Mouse (Mus musculus): ENCODE measurements at regions not wholly inside any gene's neighbourhood (a gene's known extent, or its start where the extent isn't known, plus 50 kb on each side); places are given as distances from the start of the nearest gene placed in this dataset.
"Not testable (repeated sequence)": the region's sequence is repeated elsewhere in the genome, so short reads cannot be mapped to it uniquely, and the experiment has no call there.

DNA sequence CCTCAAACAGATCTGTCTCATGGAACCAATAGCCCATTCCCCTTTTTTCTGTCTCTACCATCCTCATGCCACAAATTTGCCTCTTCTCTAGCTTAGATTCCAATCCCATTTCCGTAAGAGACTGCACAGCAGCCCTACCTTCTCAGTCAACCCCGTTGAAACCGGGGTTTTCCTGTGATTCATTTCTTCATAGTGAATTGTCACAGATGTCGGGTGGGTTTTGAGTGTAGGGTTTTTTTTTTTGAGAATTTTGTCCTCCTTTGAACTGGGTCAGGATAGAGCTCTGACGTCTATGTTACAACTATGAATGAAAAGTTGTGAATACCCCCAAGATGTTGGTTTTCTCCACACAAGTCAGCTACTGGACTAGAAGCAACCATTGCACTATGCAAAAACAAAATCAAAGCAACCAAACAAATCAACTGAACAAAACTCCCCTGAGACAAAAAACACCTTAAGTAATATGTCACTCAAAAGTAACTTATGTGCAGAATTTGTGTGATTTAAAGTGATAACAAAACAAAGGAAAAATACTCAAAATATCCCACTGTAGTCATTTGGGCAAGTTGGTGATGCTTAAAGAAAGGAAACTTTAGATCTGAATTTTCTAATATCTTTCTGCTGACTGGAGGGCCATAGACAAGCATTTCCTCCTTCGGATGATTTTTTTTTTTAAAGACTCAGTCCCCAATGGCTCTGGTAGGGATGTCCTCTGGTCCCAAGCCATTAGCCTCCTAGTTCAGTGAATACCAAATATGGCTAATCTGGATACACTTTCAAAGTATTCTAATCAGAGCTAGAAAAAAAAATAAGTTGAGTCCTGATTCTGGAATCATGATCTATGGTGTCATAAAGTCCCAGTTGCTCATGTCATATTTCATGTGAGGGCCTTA, 120.7 kb upstream of the Tet2 start:
- DNase-seq: no peak

DNA sequence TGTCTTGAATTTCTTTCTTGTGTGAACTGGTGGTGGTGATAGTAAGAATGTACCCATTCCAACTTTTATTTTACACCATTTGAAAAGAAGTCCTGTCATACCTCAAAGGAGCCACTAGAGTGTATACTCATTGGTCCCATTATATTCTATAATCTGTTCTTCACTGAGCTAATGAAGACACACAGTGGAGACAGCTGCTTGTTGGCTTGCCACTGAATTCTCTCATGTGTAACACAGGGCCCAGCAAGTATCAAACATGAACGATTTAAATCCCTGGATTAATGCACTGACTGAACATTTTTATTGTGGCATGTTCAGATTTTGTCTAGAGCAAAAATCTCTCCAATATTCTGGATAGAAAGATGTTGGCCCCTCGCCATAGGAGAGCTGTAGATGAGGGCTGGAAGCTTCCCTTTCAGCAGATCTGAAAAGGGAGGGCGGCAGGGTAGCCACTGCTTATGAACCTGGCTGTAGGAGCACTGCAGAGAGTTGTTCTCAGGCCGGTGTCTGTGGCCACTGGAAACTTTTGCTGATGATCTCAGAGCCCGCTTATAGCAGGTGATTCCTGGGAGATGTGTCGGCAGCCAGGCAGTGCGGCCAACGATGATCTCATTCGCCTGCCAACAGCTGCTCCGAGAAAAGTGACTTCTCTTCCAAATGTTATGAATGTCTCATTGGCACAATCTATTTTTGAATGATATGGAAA, 128.0 kb upstream of the Tet2 start:
- no peak for DNase-seq

DNA sequence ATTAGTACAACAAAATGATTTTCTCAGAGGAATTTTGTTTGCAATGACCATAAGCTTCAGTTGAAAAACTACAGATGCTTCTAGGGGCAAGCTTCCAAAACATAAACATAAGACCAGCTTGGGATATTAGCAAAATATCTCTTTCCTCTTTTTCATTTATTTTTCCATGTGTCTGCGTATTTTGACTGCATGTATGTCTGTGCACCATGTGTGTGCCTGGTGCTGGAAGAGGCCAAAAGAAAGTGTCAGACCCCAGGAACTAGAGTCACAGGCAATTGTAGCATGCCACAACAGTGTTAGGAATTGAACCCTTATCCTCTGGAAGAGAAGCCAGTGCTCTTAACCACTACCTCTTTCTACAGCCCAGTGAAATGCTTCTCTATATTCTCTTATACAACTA, 133.0 kb upstream of the Tet2 start:
- DNase-seq: no peak

DNA sequence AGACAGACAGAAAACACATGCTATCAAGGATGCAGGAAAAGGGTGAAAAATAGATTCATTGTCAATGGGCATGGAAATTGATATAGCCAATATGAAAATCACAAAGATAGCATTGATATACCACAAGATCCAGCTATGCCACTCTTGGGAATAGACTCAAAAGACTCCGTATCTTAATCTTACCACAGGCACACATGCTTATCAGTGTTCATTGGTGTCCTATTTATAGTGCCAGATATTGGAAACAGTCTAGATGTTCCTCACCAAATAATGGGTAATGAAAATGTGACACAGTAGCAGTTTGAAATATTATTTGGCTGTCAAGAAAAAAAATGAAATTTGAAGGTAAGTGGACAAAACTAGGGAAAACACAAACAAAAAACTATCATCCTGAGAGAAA, 135.0 kb upstream of the Tet2 start:
- no peak for DNase-seq

DNA sequence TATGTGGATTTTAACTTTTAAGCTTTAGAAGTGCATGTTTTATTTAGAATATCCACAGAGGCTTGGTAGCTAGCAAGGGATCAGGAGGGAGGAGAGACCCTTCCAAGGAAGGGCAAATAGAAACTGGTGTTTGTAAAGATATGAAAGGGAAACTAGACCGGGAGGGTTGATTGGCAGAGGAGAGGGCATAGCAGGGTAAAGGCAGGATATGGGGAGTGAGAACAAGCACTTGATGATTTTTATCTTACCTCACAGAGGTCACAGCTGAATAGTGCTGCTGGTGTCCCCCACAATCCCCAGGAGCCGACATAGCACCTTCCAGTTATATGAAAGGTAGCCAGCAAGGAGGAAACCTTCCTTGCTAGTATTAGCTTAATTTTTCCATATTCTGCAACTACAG, 135.4 kb upstream of the Tet2 start:
- no peak for DNase-seq

DNA sequence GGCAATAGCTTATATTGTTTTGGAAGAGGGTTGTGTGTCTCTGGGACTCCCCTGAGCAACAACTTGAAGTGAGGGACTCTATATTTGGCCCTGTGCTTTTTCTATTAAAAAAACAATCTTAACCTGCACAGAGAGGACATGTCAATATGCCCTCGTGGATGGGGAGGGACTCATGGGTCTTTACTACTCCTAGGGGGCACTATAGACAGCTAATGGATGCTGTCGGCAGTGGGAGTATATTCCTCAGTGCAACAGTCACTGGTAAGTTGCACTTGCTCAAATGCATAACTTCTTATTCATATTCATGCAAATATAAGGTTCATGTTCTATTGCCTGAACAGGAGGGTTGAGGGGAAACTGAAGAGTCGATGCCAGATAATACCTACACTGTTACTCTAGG, 135.9 kb upstream of the Tet2 start:
- DNase-seq: no peak

DNA sequence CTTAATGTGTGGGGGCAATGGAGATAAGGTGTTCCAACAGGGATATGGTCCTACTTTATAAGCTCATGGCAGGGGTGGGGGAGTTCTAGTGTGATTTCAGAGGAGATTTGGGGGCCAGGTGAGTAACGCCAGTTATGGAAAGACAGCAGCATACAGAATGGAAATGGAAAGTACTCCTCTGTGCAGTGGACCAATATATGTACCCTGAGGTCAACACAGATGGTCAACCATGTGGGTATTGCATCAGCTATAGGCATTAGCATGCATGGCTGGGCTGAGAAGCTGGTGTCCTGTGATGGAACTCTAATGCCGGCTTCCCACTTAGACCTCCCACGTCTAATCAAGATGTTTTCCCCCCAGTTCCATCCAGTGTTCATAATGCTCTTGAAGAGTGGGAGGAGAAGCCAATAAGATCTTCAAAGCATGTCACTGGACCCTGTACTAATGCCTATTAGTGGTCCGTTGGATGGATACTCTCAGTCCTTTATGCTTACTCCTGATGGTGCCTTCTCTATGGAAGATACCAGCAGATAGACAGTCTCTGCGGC, 139.3 kb upstream of the Tet2 start:
- no peak for DNase-seq

DNA sequence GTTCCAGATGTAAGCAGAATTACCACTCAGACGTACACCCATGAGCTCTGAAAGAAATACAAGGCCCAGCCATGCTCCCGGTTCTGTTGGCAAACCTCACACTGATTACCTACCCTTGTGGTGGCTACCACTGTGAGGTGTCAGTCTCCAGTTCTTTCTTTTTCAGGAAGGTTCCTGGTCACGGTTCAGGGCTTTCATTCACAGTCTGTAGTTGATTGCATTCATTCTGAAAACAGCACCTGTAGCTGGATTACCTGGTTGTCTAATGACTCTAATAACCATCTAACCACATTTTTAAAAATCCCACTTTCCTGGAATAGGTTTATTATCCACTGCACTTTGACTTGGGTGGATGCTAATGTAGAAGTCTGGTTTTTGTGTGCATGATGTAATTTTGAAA, 139.8 kb upstream of the Tet2 start:
- no peak for DNase-seq

DNA sequence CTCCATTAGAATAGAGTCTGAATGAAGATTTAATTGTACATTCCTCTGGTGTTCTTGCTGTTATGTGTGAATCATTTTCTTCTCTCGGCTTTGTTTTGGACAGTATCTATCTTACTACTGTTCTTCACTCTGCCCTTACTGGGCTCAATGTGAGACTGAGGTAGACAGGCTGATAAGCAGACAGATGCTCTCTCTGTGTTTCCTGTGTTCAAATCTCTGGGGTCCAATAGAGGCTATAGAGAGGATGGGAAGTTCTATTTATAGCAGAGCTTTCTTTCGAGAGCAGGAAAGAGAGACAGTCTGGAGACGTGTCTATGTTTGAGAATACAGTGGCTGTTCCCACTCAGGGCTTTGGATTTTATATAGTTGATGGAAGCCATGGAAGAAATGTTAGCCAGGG, 140.5 kb upstream of the Tet2 start:
- DNase-seq: no peak

DNA sequence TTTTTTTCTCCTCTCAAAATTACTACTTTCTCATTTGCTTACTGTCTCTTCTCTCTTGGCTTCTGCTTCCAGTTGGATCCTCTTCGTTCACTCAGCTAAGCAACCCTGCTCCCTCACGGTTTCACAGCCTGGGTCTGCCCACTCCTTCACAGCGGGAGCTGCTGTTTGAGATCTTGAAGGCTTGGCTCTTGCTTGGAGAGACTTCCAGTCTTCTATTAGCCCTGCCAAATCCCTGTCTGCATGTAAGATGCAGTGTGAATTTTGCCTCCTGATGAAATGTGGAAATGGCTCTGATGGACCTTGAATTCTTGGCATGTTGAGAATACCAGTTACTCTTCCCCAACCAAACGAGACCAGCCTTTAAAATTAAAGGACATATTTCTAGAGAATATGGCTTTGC, 149.1 kb upstream of the Tet2 start:
- no peak for DNase-seq

DNA sequence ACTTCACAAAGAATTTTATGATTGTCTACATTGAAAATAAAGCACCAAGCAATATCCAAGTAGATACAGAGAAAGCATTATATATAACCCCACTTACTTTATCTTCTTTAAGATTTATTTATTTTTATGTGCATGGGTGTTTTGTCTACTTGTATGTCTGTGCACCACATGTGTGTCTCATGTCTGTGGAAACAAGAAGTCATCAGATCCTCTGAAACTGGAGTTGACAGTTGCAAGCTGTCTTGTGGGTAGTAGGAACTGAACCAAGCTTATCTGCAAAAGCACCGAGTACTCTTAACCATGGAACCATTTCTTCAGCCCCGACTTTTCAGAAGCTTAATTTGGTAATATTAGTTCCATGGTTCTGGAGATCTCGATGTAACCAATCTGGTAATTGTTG, 151.2 kb upstream of the Tet2 start:
- DNase-seq: no peak

DNA sequence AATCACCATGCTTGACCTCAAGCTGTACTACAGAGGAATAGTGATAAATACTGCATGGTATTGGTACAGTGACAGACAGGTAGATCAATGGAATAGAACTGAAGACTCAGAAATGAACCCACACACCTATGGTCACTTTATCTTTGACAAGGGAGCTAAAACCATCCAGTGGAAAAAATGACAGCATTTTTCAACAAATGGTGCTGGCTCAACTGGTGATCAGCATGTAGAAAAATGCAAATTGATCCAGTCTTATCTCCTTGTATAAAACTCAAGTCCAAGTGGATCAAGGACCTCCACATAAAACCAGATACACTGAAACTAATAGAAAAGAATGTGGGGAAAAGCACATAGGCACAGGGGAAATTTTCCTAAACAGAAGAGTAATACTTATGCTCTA, 159.9 kb upstream of the Tet2 start:
- not testable (repeated sequence) for DNase-seq

DNA sequence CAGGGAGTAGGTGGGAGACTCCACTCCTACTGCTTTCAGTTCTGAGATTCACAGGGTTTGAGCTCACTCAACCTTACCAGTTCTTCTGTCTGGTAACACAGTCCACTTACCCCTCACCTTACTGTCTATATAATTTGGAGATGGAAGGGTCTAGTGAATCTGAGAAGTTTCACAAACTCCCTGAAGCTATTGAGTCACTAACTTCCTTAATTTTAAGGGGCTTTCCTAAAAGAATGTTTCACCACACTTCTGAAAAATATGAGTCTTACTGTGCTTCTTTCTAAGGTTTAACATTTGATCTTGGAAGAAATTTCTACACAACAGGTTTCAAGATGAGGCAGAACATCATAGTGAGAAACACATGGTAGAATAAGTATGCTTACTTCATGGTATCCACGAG, 166.6 kb upstream of the Tet2 start:
- no peak for DNase-seq

DNA sequence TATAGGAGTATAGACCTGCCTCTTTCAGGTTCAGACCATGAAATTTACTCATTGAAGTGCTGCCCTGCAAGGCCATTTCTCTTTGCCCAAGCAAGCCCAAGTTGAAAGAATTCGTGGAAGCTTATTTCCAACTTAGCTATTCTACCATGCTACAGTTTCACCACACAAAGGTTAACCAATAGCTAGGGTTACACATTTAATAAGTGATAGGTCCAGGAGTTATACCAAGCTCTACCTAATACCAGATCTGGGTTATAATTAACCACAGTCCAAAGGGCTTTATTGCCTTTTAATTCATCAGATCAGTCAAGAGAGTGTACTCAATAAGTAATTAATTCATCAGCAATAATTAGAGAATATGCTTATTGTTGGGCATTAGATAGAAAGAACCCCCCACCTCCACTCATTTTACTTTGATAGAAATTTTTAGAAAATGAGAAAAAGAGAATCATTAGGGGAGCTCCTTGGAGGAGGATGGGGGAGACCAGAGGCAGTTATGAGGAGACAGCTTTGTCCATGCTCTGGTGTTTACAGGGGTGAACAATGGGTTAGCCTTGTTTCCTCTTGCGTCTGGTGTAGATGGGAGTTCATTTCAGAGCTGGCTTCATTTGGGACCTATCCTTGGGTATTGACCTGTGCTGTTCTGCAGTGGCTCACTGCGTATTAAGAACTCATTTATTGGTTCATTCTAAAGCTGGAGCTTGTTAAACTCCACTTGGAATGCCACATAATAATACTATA, 177.8 kb upstream of the Tet2 start:
- DNase-seq: peak in 1 of 2 experiments; percentile 4

DNA sequence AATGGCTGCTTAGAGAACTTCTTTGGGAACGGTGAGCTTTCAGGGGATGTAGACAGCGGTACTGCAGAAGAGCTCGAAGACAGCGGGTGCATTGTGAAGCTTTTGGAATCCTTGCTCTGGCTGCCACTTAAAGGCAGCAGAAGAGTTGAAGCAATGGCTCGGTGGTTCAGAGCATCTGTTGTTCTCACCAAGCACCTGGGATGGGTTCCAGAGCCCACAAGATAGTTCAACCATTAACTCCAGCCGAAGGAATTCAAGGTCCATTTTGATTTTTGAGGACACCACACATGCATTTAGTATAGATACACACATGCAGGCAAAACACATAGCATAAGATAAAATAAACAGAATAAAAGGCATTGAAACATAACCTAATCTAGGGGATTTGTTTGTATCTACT, 181.9 kb upstream of the Tet2 start:
- no peak for DNase-seq

DNA sequence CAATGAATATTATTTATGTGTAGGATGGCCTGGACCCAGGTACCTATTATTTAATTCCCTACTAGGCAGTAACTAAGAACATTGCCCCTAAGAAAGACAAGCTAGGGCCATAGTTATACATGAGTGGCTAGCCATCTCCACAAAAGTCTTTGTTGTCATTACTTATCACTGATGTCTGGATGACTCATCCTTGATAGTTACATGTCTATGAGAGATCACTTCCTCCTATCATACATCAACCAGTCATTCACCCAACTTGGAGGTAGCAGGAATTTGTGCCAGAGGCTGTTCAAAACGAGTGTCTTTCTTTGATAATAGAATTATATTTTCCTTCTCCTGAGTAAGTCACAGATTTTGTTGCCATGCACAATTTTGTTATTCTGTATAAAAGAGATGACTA, 190.7 kb upstream of the Tet2 start:
- DNase-seq: no peak

DNA sequence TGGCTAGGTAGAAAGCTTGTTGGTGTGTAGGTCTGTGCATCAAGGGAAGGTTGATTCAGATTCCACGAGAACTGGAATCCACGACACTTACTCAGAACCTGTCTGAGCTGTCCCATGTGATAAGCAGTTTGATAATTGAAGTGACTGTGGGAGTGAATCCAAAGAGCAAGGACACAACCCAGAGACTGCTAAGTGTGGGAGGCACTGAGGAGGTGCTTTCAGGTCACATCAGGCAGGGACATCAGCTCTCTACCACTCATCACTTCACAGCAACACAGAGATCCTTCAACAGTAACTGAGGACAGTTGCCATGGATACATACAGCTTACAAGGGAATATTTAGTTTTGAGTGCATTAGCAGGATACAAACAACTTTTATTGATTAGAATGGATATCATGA, 194.0 kb upstream of the Tet2 start:
- DNase-seq: no peak

DNA sequence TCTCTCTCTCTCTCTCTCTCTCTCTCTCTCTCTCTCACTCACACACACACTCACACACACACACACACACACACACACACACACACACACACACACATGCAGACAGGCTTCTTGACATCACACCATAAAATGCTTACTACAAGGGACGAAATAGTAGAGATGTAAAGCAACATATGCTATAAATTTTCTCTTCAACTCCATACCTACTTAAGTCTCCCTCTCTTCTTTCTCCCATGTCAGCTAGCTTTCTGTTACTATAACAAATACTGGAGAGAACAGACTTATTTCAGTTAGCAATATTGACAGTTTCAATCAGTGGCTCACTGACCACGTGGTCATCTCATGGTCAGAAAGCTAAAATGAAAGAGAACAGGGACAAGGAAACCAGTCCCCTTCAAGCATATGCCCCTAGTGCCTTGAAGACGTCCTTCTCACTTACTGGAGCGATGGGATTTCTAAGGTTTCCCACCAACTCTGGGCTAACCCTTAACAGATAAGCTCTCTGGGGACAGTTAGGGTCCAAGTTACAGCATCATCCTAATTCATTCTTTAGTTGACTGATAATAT, 199.7 kb upstream of the Tet2 start:
- no peak for DNase-seq

DNA sequence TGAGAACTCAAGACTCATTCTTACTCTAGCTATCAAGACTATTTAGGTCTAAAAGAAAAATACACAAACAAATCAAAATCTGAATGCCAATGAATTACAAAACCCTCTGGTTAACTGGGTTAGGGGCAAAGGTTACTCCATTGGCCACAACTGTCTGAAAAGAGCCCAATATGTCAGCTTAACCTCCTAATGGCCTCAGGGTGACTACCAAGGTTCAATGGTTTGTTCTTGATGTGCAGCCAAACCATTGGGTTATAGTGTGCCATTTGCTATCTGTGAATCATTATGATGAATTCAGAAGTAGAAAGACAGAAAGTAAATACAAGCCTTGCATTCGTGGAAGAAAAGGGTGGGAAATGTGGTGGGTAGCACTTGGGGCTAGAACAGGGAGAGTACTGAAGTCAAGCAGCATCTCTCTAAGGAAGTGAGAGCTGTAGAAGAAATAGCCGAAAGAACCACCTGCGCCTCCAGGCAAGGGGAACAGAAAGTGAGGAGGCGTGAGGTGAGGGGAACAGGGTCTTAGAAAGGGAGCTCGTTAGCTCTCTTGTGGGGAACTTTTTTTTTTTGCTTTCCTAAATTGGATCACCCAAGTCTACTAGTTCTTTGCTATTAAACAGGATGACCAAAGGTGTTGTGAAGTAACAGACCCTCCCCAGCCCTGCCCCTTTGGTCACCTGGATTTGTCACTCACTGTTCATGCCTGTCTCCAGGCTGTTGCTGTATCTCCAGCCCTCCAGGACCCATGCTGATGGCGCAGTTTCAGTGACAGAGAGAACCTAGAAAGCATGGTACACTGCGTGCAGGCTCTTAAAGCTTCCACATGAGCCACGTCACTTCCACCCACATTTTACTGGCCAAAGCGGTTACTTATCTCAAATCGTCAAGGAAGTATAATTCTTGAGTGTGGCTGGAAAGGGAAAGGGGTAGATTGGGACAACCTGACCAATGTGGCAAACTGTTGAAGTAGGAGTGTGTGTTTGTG, 204.1 kb upstream of the Tet2 start:
- DNase-seq: no peak

DNA sequence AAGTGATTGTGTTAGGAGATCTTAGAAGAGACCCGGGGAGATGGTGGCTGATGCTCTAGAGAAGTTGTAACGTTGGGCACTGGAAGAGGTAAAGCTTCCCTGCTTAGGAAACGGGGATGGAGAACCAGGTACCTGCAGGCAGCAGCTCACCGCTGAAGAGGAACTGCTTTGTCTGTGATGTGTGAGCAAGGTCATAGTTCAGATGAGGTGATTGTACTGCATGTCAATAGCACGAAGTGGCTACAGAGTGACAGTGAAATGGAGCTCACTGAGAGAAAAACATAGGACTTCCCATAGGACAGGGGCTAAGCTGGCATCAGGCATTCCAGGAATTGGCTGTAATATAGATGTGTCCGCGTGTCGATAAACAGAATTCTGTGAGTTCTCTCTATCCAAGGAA, 205.1 kb upstream of the Tet2 start:
- no peak for DNase-seq

DNA sequence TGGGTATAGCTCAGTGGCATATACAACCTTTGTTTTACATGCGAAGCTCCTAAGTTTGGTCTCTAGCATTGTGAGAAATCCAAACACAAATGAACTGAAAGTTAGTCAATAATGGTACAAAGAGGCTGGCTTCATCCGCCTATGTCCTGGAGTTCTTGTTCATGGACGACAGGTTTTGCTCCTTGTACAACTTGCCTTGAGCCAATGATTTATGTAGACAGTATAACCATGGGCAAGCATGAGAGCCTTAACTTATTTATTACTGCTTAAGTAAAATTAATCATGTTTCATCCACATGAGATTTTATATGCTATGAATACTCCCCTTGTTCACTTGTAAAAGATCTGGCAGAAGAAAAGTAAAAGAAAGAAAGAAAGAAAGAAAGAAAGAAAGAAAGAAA, 205.7 kb upstream of the Tet2 start:
- DNase-seq: no peak

DNA sequence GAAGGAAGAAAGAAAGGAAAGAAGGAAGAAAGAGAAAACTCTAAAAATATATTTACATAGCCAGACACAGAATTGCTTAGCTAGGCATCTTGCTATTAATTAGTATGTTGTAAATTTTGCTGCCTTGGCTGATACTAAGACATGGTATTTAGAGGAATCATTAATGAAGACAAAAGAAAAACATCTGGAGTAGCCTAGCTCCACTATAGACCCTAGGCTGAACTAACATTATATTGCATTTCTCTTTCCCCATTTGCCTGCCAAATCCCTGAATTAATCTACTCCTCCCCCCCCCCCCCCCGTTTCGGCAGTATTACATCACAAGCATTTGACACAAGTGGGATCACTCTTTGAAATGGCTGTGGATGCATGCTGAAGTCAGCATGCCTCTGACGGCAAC, 206.1 kb upstream of the Tet2 start:
- no peak for DNase-seq

All from kidney, postnatal 4 days (tissue).